Mouse (Mus musculus) frontal cortex, postnatal 10 days (tissue): ENCODE results near the gene Timm17b.
A peak's percentile ranks its signal among the peaks of the same experiment; 100 is the strongest.

Experiments
- DNase-seq, 2 experiments: peaks; one replicate each; pipeline ENCODE4 v3.0.0; 2022; ENCODE audit warnings: low spot score in 2 of 2, mixed read lengths in 1 of 2

Timm17b gene

DNA sequence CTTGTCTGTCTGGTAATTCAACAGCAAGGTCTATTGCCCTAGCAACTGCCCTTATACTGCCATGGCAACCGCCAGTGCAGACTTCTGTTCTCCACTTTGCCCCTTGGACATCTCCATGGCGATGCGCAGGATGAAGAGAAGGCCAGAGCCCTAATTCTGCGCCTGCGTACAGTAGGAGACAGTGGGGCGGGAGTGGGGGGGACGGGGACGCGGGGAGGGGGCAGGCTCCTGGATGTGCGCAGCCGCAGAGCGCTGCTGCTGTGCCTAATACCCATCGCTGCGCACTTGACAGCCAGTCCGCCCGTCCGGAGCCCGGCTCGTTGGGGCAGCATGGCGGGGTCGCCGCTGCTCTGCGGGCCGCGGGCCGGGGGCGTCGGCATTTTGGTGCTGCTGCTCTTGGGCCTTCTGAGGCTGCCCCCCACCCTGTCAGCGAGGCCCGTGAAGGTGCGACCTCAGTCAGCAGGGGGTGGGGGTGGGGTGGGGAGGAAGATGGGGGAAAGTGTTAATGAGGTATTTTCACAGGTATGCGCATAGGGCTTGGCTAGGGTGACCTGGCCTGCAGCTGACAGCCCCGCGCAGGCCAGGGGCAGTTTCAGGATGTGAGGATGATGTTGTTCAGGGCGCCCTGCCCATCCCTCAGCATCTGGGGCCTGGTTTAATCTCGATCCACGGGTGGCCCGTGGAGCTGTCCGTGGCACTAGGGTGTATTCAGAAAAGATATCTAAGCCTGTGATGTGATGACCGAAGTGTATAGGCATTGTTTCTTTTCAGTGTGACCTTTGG lies 20.6 kb downstream of the Timm17b start, which contains the start of gene Pcsk1n:
Gene Pcsk1n, plus strand, starts transcription at position 222 of the 783 bp plus-strand sequence.
- peak; percentile 39 to 41 for DNase-seq

- no peak for DNase-seq
These were observed 22.9 kb downstream of the Timm17b start for GRCm38 (mm10) chrX:7922032-7922431.

GRCm38 (mm10) chrX:7926266-7926665 lies 27.1 kb downstream of the Timm17b start:
- DNase-seq, result no peak

GRCm38 (mm10) chrX:7927116-7927515 lies 28.0 kb downstream of the Timm17b start:
- DNase-seq, result no peak

DNA sequence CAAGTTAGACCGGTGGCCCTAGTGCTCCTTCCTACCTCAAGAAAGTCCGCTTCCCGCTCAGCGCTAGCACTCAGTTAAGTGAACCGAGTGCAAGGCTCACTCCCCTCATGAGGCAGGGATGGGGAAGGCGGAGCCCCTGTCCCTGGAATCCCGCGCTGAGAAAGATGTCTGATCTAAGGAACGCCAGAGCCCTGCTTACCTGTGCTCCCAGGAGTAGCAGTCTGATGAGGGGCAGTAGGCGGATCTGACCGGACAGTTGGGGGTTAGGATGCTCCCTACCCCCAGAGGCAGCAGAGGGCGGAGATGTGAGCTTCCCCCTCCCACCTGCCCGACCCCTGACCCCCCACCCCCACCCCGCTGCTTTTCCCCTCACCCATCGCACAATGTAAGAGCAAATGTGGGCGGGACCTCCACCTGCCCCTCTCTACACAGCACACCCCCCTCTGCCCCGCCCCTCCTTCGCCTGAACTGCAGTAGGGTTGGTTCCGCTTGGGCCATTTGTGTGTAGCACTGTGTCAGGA lies 29.2 kb downstream of the Timm17b start, which contains the start of gene Eras:
Gene Eras, minus strand, starts transcription at position 338 of the 521 bp plus-strand sequence.
- no peak for DNase-seq

DNA sequence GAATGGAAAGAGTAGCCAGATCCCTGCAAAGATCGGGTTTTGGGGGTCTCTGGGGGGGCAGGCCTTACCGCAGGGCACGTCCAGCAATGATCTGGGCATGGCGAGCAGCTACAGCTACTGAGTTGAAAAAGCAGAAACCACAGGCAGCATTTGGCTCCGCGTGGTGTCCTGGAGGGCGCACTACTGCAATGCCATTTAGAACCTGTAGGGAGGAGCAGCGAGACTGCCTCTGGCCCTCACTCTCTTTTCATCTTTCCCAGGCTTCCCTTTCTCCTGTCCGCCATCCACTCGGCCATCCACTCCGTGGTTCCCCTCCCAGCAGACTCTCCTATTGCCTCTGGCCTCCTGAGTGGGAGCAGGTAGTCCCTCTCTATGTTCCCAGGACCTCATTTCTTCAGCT lies 37.7 kb downstream of the Timm17b start:
- DNase-seq, result no peak

- no peak for DNase-seq
These were observed 38.5 kb downstream of the Timm17b start for GRCm38 (mm10) chrX:7937667-7938066.

DNA sequence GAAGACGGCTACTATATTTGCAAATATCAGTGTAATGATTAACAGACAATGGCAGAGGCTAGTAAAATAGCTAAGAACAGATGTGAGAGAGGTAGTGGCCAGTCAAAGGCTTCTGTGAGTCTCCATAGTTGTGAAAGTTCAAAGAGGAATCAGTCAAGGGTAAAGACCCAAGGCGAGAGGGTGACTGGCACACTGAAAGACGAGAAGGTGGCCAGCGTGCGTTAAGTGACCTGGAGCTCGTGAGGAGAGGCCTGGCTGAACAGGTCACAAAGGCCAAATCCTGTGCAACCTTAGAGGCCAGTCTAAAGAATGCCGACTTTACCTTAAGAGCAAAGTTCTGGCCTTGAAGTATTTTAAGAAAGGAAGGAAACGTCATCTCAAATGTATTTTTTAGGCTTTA lies 46.5 kb downstream of the Timm17b start:
- no peak for DNase-seq

- DNase-seq, result no peak
These were observed 48.1 kb downstream of the Timm17b start, which contains the start of gene Hdac6 for GRCm38 (mm10) chrX:7947108-7947899. Gene Hdac6 (minus strand): TSS chrX:7947889.

DNA sequence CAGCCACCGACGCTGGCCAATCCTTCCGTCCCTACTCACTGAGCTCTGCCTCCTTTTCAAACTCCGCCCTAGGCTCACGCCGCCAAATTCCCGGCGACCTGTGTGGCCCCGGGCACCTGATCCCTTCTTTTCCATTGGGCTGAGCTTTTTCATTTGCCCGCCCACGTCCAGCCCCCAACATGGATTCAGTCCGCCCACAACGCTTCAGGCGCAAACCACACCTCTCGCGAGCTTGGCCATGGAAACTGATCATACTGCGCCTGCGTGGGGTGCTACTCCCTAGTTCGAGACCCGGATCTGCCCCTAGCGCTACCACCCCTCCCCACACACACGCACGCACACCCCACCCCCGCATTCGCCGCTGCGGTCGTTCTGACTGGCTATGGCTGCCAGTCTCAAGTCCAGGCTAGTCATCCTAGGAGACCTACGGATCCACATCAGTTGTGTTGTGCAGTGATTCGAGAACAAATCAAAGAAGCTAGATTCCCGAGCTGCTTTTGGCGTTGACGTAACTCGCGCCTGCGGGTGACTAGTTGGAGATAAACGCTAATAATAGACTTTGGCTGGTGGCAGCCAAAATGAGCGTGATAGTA lies 48.8 kb downstream of the Timm17b start:
- peak; percentile 92 to 94 for DNase-seq

- DNase-seq, result no peak
These were observed 50.9 kb downstream of the Timm17b start for GRCm38 (mm10) chrX:7950091-7950490.
